Mouse (Mus musculus) cerebellum, postnatal 4 days (tissue): Measurements from ENCODE around the gene Aes.

Source experiments
- DNase-seq, 2 experiments: peaks; one replicate each; pipeline ENCODE4 v3.0.0; 2022; ENCODE audit warnings: low spot score in 2 of 2, mixed read lengths in 1 of 2

The Aes gene

GRCm38 (mm10) chr10:81559163-81559626, at the start of gene Aes:
Aes (plus strand) TSS chr10:81559488.
- DNase-seq, result peak in 1 of 2 experiments; percentile 69

GRCm38 (mm10) chr10:81510246-81510810, 49.0 kb upstream of the Aes start:
- DNase-seq, result no peak

- no peak for DNase-seq
These were observed 45.5 kb upstream of the Aes start for GRCm38 (mm10) chr10:81513798-81514197.

GRCm38 (mm10) chr10:81517227-81517626, 42.1 kb upstream of the Aes start:
- DNase-seq, result no peak

- DNase-seq, result peak in 1 of 2 experiments; percentile 71
These were observed 40.7 kb upstream of the Aes start for GRCm38 (mm10) chr10:81518546-81518945.

GRCm38 (mm10) chr10:81519227-81519977, 39.9 kb upstream of the Aes start:
- no peak for DNase-seq

- no peak for DNase-seq
These were observed 39.3 kb upstream of the Aes start for GRCm38 (mm10) chr10:81519978-81520365.

- no peak for DNase-seq
These were observed 36.1 kb upstream of the Aes start for GRCm38 (mm10) chr10:81523142-81523541.

GRCm38 (mm10) chr10:81523570-81523969, 35.7 kb upstream of the Aes start:
- no peak for DNase-seq

- DNase-seq, result no peak
These were observed 35.2 kb upstream of the Aes start, which contains the start of gene Gna15 for GRCm38 (mm10) chr10:81524051-81524605. Gna15 (minus strand) TSS chr10:81524225.

GRCm38 (mm10) chr10:81525017-81525694, 34.1 kb upstream of the Aes start:
- DNase-seq, result no peak

- peak; percentile 52 to 74 for DNase-seq
These were observed 32.5 kb upstream of the Aes start for GRCm38 (mm10) chr10:81526779-81527178.

GRCm38 (mm10) chr10:81534826-81535225, 24.5 kb upstream of the Aes start:
- no peak for DNase-seq

GRCm38 (mm10) chr10:81536734-81537133, 22.6 kb upstream of the Aes start:
- no peak for DNase-seq

- DNase-seq, result no peak
These were observed 21.9 kb upstream of the Aes start for GRCm38 (mm10) chr10:81537429-81537828.

- DNase-seq, result no peak
These were observed 20.8 kb upstream of the Aes start for GRCm38 (mm10) chr10:81538321-81539048.

- DNase-seq, result no peak
These were observed 17.9 kb upstream of the Aes start for GRCm38 (mm10) chr10:81541363-81541762.

- no peak for DNase-seq
These were observed 17.5 kb upstream of the Aes start for GRCm38 (mm10) chr10:81541803-81542202.

- DNase-seq, result no peak
These were observed 16.4 kb upstream of the Aes start for GRCm38 (mm10) chr10:81542727-81543460.

- DNase-seq, result no peak
These were observed 15.7 kb upstream of the Aes start for GRCm38 (mm10) chr10:81543633-81544032.
